Mouse (Mus musculus): ENCODE results near the gene Dbil5. TPM values are rescaled to one million over a fixed set of nuclear protein-coding genes. Genes with fewer than 3 reads are reported as not detected.

Gene Dbil5
- total RNA-seq, 1 experiment from 2014 or later = not detected

DNA sequence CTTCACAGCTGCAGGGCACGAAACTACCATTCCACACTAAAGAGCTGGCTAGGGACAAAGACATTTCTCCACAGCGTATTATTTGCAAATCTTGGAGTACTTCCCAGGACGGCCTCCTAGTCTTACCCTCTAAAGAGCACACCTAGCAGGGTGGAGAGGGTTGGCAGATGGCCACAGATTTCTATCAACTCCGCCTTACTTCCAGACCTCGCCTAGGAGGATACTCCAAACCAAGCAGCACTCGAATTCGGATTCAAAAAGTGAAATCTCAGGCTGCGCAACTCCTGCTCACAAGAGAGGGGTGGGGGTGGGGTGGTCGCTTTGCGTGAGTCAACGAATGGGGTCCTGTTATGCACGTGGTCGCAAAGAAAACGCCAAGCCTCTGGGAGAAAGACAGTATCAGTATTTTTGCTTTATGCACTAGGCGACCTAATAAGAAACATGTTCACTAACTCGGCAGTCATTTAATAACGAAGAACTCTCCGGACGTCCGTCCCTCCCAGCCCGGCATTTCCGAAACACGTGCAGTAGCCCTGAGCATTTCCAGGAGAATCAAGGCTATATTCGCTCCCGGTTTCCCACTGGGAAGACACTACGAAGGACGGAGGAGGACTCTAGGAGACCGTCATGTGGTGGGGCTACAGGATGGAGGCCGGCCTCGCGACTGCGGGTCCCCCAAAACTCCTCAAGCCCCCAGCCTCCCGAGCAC is 573 bp upstream of the Dbil5 start:
- ATAC-seq (replicated peaks; ENCODE audit: insufficient number of reproducible peaks, low FRiP score, low TSS enrichment, poor library complexity, severe bottlenecking) = no peak

DNA sequence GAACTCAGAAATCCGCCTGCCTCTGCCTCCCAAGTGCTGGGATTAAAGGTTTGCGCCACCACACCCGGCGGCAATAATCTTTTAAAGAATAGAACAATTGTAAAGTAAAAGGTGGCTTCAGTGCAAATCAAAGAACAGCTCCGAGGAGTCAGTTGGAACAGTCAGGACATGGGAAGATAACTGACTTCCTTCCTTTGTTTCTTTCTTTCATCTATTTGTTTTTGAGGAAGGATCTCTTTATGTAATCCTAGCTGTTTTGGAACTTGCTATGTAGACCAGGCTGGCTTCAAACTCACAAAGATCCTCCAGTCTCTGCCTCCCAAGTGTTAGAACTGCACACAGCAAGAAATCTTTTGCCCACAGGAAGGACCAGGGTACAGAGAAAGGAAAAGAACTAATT is 7.2 kb downstream of the Dbil5 start:
- no peak for ATAC-seq (replicated peaks; ENCODE audit: insufficient number of reproducible peaks, low FRiP score, low TSS enrichment, poor library complexity, severe bottlenecking)

DNA sequence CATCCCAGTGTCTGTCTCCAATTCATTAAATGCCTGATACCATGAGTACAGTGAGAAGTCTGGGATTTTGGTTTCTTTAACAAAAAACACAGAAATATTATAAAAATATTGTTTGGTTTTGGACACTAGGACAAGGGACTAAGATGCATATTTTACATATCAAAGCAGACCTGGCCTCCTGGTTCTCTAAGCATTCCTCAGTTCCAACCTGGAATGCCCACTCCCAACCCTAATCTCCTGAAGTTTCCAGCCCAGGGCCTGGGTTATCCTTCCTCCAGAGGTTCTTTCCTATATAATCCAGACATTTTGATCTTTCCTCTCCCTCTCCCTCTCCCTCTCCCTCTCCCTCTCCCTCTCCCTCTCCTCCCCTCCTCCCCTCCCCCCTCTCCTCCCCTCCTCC is 7.6 kb downstream of the Dbil5 start:
- no peak for ATAC-seq (replicated peaks; ENCODE audit: insufficient number of reproducible peaks, low FRiP score, low TSS enrichment, poor library complexity, severe bottlenecking)

DNA sequence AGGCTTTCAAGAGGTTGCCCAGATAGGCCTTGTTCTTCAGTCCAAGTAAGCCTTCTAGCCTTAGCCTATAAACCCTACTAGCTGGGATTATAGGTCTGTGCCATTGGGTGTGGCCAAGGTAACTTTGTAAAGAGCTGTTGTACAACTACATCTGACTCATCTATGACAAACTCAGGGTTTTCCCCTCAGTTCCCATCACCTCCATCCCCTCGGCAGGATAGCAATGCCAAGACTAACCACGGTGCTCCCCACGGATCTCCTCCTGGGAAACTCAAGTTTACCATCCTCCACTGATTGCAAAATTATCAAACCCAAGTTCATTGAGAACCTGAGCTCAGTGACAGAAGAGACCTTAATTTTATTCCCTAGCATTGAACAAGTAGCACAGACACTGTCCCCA is 18.7 kb downstream of the Dbil5 start:
- ATAC-seq (replicated peaks; ENCODE audit: insufficient number of reproducible peaks, low FRiP score, low TSS enrichment, poor library complexity, severe bottlenecking) = no peak

DNA sequence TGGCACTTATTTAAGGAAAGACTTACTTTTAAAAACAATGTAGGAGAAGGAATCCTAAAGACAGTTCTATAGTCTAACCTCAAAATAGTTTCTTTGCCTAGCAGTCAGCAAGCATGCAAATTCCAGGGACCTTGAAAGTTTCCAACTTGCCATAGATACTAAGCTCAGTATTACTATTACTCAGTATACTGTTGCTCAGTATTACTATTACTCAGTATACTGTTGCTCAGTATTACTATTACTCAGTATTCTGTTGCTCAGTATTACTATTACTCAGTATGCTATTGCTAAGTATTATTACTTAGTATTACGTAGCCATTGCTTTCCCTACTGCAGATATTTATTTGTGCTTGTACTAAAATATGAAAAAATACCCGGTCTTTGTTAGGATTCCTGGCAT is 22.3 kb downstream of the Dbil5 start:
- no peak for ATAC-seq (replicated peaks; ENCODE audit: insufficient number of reproducible peaks, low FRiP score, low TSS enrichment, poor library complexity, severe bottlenecking)

DNA sequence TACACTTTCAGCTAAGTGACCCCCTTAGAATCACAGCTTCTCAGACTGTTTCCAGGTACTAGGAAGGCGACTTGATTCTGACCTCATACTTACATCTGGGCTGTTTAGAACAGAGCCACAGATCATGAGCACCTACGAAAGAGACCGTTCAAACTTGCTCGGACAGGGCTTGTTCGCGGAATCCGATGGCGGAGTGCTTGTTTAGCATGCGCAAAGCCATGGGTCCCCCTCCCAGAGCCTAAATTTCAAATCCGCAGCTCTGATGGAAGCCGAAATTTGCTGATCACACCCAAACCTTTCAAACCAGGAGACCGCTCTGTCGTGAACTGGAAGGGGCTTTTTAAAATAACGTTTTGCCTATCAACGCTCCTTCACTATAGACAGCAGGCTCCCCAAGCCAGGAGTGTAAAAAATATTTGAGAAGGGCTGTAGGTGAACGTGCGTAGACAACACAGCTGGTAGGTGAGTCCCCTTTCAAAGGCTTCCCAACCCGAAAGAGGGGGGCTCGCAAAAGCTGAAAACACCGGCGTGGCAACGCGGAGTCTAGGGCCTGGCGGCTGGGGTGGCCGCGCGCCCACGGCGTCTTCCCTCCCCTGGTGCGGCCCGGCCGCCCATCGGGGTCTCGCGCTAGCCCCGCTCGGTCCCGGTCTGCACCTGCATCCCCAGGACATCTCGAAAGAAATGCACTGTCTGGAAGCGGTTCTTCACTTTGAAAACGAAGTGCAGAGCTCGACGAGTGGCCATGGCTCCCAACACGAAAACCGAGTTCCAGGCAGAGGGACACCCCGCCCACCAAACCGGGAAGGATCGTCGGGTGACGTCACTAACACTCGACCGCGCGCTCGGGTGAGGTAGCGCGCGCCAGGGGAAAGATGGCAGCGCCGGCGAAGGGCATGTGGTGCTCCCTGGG is 25.7 kb downstream of the Dbil5 start, which contains the start of the genes Mrm3 and Glod4:
Gene Mrm3, plus strand, starts transcription at position 815 of the 910 bp plus-strand sequence.
Gene Glod4, minus strand, starts transcription at position 825 of the 910 bp plus-strand sequence.
- ATAC-seq (replicated peaks; ENCODE audit: insufficient number of reproducible peaks, low FRiP score, low TSS enrichment, poor library complexity, severe bottlenecking) = peak; percentile 95

DNA sequence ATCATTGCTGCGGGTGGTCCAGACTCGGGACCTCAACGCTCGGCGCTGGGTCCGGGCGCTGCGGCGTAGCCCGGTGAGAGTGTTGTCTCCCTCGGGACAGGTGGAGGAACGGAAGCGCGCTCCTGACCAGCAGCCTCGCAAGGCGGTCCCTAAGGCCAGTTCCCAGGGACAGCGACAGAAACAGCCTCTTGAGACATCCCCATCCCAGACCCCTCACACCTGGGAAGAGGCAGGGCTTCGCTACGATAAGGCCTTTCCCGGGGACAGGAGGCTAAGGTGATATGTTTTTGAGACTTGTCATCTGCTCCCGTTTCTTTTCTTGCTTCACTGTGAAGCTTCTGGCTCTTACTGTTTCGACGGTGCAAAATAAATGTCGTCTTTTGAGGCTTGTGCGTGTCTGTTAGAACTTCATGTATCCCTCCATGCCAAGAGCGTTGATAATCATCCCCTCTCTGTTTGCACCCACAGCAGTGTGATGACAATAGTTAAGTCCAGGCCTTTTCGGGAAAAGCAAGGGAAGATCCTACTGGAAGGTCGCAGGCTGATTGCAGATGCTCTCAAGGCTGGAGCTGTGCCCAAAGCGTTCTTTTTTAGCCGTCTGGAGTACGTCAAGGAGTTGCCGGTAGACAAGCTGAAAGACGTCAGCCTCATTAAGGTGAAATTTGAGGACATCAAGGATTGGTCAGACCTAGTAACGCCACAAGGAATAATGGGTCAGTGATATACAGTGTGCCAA is 26.6 kb downstream of the Dbil5 start:
- ATAC-seq (replicated peaks; ENCODE audit: insufficient number of reproducible peaks, low FRiP score, low TSS enrichment, poor library complexity, severe bottlenecking) = 0 out of 2 replicates have a peak, but pooled peaks have one; percentile 22

DNA sequence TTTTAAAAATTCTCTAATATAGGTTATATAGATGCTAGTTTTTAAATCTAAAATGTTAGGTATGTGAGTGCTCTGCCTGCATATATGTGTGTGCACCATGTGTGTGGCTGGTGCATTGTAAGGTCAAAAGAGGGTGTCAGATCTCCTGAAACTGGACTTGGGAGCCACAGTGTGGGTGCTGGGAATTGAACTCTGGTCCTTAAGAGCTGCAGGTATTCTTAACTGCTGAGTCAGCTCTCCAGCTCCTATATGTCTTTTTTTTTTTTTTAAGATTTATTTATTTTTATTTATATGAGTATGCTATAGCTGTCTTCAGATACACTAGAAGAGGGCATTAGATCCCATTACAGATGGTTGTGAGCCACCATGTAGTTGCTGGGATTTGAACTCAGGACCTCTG is 29.0 kb downstream of the Dbil5 start:
- no peak for ATAC-seq (replicated peaks; ENCODE audit: insufficient number of reproducible peaks, low FRiP score, low TSS enrichment, poor library complexity, severe bottlenecking)

DNA sequence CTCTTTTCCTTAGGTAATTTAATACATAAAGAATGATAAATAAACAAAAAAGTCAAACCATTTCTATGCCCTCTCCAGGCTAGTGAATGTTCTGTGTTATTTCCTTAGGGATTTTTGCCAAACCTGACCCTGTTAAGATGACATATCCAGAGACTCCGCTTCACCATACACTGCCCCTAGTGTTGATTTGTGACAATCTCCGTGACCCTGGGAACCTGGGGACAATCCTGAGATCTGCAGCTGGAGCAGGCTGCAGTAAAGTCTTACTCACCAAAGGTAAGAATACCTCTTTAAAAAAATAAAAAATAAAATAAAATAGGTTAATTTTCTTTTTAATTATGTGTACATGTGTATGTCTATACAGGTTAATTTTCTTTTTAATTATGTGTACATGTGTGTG is 29.8 kb downstream of the Dbil5 start:
- no peak for ATAC-seq (replicated peaks; ENCODE audit: insufficient number of reproducible peaks, low FRiP score, low TSS enrichment, poor library complexity, severe bottlenecking)

DNA sequence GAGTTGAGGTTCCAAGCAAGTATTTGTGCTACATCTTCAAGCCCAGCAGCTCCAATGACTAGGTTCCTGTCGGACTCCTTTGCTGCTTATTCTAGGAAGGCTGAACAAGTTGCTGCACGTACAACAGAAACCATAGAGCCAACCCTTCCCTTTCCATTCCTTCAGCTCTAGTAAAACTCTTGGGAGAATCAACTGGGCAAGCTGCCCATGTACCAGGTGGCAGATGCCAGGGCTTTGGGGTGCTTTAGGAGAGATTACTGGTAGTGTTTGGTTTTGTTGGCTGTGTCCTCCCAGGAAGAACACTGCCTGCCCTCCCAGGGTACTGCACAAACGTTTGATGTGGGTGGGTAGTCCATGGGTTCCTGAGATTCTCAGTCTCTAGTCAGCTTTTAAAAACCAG is 34.6 kb downstream of the Dbil5 start:
- no peak for ATAC-seq (replicated peaks; ENCODE audit: insufficient number of reproducible peaks, low FRiP score, low TSS enrichment, poor library complexity, severe bottlenecking)

DNA sequence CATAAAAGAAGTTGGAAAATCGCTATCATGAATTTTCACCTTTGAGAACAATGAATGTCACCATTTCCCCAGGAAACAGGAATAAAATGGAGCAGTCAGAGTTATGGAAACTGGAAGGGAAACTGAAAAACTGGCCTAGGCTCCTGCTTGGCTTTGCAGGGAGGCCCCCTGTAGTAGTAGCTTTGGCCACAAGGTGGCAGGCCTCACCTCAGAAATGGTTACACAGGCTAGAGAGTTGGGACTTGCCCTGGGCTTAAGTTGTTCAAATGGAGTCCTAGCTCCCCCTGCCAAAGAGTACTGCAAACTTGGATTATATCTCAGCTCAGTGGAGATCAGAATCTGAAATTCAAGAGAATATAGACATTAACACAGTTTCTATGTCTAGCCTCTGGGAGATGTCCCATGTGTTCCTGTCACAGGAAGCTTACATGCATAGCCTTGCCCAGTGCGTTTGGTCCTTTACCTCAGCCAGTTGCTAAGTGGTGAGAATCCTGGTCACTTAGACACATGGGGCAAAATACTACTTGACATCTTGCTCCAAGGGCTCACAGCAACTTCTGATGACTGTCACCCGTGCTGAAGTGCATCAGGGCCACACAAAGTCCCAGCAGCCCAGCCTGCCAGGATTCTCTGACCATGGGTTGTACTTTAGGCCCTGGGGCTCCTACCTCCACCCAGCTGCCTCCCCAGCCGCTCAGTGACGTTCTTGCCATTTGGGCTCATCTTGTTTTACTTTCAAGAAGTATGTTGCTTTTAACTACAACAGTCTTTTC is 35.9 kb downstream of the Dbil5 start:
- peak; percentile 89 for ATAC-seq (replicated peaks; ENCODE audit: insufficient number of reproducible peaks, low FRiP score, low TSS enrichment, poor library complexity, severe bottlenecking)

DNA sequence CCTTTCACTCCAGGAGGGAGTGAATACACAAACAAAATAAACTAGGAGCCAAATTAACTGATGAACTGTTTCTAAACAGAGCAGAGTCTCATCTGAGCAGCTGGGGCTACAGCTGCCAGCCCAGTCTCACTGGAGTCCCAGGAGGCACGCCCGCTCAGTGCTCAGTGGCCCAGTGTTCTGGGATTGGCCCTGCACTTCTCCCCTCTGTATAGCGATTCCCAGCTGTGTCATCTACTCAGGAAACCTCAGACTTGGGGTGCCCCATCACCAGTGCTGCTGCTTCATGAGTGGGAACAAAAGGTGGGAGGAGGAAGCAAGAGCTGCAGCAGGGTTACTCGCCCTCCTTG is 36.5 kb downstream of the Dbil5 start:
- ATAC-seq (replicated peaks; ENCODE audit: insufficient number of reproducible peaks, low FRiP score, low TSS enrichment, poor library complexity, severe bottlenecking) = no peak

DNA sequence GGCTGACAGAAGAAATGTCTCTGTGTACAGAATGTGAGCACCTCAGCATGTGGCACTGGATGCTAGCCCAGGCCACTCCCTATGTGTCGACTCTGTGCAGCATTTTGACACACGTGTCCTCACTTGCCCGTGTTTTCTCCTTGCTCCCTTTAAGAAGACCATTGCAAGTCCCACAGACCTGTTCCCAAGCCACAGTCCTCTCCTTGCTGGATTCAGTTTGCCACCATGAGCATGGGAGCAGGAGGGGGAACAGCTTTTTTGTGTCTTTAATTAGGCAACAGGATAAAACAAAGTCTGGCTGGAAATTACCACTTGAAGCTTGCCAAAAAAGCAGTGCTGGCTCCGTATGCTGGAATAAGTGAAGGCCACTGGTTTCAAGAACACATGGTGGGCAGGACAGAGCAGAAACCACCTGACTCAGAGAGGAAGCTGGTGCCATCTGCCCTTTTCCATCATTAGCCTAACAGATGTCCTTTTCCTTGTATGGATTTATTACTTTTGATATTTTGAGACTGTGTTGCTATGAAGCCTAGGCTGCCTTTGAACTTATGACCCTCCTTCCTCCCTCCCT is 38.1 kb downstream of the Dbil5 start:
- ATAC-seq (replicated peaks; ENCODE audit: insufficient number of reproducible peaks, low FRiP score, low TSS enrichment, poor library complexity, severe bottlenecking) = no peak

DNA sequence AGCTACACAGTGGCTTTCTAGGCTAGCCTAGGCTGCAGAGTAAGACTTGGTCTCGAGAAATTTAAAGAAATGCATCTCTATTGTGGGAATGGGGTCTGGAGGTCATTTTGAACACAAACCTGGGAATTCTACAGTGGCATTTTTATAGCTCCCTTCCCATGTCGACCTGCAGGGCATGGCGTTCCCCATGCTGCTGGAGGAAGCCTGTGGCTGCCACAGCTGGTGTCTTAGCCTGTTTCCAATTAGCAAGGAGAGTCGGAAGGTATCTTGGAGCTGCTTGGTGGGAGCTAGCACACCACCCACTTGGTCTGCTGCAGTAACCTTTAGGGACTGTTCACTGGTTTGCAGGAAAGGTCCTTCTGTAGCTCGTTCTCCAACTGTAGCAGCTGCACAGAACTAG is 38.7 kb downstream of the Dbil5 start:
- no peak for ATAC-seq (replicated peaks; ENCODE audit: insufficient number of reproducible peaks, low FRiP score, low TSS enrichment, poor library complexity, severe bottlenecking)

DNA sequence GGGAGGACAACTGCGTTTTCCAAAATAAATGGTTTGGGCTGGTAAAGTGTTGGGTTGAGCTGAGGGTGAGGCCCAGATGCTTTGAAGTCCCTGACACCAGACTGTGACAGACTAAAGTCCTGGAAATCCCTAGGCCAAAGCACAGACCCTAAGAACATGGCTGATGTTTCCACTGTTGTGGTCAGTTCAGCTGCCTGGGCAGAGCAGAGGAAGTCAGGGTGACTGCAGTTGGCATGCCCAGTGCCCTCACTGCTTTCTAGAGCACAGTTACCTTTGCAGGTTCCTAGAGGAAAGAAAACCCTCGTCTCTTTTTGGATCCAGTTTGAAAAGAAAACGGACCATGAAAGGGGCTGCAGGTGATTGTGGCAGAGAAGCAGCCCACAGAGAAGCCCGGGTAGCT is 40.0 kb downstream of the Dbil5 start:
- ATAC-seq (replicated peaks; ENCODE audit: insufficient number of reproducible peaks, low FRiP score, low TSS enrichment, poor library complexity, severe bottlenecking) = no peak

DNA sequence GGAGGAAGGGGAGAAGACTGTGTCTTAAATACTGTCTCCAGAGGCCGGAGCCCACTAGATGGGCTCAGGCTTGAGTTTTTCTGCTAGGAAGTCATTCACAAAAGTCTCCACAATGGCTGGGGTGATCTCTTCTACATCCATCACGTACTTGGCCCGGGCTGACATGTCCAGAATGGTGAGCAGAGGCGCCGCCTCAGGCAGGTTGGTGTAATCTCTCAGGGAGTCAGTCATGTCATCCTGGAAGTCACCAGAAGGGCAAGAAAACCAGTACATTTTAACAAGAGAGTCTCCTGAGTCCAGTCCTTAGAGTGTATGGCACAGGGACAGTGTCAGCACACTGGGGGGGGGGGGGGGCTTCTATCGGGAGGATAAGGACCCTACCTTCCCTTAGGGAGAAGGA is 41.1 kb downstream of the Dbil5 start:
- ATAC-seq (replicated peaks; ENCODE audit: insufficient number of reproducible peaks, low FRiP score, low TSS enrichment, poor library complexity, severe bottlenecking) = no peak

DNA sequence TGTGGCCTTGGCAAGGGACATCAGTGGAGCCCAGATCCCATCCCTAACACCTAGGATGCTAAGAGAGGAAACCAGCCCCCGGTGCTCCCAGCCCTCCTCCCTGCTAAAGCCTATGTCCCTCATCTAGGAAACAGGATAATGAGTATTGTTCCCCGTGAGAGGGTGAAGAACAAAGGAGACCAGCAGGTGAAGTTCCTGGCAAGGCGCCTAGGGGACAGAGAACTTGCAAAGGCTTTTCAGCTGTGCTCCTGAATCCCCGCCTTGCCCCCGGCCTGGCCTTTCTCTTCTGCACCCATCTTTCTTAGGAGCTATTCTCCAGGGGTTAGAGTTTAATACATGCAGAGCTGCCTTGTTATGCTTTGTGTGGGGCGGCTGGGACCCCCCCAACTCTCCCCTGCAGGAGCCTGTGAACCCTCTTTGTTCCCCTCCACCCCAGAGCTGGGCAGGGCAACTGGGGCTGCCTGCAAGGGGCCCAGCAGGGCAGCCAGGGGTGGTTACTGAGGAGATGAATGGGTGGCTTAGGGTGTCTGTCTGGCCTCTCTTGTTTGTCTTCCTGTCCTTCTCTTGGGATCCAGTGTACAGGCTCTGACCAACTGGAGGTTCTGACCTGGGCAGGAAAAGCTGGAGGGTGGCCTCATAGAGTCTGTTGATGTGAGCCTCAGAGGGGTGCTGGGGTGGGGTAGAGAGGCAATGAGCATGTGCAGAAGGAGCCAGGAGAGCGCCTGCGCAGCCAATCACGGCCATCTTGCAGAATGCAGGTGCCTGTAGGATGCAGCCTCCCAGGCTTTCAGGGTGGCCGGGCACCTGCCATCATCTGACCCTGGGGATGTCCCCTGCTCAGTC is 43.0 kb downstream of the Dbil5 start:
- 0 out of 2 replicates have a peak, but pooled peaks have one; percentile 10 for ATAC-seq (replicated peaks; ENCODE audit: insufficient number of reproducible peaks, low FRiP score, low TSS enrichment, poor library complexity, severe bottlenecking)
